Mouse (Mus musculus) lung, postnatal 14 days (tissue): Measurements from ENCODE around the gene Pilra.

Source experiments
- DNase-seq: peaks from one replicate; pipeline ENCODE4 v3.0.0; 2021

Pilra gene

DNA sequence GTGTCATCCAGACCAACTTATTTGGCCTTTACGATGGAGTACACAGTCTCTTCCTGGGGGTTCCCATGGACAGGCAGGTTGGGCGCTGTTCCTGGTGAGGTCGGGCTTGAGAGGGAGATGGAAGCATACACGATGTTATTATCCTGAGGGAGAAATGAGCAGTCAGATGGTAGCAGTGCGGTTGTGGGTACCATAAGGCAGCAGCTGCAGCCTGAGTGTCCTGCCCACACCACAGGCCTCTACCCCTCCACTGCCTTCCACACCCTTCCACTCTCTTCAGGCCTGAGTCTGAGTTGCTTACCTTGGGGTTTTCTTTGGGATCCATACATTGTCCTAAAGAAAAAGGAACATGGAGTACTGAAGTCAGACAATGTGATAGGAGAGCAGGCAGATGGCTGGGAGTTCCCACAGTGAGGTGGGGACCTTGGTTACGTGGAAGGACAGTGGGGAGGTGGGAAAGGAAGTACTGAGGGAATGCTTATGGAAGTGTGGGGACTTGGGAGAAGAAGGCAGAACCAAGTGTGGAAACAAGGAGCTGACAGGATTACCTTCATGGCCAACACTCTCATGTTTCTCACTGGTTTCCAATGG lies 12.5 kb downstream of the Pilra start:
- no peak for DNase-seq

DNA sequence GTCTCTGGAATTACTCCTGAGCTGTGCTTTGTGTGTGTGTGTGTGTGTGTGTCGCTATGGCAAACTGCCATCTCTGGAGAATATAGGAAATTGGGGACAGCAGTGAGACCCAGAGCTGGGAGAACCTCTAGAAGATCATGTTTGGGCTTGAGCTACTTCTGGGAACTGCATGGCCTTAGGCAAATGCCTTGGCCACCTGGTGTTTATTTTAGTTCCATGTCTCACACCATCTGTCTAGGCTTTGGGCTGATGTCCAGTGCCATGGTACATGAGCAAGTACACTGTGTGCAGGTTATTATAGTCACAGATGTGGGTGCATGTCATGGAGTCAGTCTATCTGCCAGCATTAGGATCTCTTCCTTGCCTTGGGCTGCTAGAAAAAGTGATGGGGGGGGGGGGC lies 13.5 kb downstream of the Pilra start:
- no peak for DNase-seq

DNA sequence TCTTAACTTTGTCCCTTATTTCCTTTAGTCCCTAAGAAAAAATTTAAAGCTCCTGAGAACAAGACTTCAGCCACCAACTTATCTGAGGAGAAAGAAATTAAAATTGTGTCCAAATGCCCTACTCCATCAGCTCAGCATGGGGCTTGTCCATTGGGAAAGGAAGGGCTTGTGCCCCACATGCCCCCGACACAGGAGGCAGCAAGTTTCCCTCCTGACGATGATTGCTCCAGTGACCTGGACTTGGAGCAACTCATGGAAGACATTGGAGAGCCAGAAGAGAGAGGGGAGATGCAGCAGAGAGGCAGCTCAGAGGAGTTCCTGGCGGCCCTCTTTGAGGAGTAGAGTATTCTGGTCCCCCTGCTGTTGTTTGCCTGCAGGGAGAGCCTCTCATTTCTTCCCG lies 14.0 kb downstream of the Pilra start:
- DNase-seq: no peak

DNA sequence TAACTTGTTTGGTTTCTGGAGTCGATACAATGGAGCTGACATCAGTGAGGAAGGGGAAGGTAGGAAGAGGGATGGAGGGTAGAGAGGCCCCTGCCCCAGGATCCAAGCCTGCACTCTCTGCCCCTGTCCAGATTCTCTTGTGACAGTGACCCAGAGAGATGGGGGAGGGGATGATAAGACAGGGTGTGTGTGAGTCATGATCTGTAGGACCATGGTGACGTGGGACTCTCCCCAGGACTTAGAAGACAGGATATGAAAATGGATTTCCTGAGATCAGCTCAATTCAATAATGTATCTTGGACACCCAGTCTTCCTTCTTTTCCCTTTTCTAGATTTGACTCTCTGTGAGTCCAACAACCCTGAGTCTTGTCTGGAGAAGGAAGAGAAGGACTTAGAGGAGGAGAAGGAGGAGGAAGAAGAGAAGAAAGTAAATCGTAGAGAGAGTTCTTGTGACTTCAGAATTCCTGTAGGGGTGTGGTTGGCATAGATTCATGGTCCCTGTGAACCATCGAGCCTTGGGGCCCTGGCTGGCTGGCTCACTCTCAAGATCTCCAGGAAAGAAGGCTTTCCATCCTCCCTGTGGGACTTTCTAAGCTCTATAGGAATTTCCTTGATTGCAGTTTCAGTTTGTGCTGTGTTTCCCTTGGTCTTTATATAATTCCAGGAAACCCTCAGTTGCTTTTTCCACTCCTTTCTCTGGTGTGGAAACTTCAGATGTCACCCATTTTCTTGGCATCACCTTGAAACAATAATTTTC lies 18.4 kb downstream of the Pilra start:
- no peak for DNase-seq

DNA sequence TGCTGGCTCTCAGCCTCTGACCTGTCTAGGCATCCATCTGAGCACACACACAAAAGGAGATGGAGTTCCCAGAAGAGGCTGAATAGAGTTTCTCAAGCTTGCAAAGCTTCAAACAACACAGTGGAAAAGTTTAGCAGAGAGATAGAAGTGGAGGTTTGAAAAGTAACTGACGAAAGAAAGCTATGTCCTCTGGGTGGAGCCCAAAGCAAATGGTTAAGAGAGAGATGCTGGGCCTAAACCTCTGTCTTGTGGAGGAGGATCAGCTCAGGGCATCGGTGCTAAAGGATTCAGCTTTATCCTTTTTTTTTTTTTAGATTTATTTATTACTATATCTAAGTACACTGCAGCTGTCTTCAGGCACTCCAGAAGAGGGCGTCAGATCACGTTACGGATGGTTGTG lies 27.8 kb downstream of the Pilra start:
- no peak for DNase-seq

DNA sequence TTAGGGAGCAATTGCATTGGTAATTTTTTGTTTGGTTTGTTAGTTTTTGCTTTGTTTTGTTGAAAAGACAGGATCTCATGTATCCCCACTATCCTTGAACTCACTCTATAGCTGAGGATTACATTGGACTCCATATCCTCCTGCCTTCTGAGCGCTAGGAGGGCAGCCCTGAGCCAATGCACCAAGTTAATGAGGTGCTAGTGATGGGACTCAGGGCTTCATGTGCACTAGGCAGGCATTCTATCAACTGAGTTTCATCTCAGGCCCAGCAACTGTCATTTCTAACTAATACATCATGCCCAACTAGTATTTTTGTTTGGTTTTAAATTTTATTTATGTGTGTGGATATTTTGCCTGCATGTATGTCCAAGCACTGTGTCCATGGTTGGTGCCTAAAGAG lies 29.9 kb downstream of the Pilra start:
- DNase-seq: no peak

DNA sequence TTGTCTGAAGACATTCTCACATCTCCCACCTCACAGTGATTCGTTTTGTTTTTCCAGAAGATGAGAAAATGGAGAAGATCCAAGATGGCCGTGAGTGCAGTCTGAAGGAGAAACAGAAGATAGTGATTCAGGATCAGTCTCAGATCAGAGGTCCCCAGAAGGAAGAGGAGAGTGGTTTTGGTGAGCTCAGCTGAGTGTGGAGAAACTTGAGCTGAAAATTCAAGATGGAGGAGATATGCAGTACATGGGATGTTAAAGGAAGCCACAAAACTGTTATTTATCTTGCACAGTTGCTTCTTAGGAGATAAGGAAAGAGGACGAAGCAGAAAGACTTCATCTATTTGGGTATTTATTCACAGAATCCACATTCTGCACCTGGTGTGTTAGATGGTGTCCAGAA lies 35.2 kb downstream of the Pilra start:
- DNase-seq: no peak

DNA sequence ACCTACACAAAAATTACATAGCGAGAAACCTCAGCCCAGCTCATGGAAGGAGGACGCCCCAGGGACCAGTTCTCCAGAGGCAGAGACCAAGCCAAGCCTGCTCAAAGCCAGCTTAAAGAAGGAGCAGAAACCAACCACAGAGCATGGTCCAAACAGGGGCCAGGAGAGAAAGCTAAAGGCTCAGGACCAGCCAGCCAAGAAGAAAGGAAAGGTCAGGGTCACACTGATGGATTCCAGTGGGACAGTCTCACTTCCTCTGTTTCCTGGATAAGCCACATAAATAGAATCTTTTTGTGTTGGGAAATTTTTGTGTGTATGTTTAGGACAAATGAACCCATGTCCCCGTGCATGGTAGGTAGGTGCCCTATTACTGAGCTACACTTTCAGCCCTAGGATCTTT lies 39.5 kb downstream of the Pilra start:
- DNase-seq: no peak

DNA sequence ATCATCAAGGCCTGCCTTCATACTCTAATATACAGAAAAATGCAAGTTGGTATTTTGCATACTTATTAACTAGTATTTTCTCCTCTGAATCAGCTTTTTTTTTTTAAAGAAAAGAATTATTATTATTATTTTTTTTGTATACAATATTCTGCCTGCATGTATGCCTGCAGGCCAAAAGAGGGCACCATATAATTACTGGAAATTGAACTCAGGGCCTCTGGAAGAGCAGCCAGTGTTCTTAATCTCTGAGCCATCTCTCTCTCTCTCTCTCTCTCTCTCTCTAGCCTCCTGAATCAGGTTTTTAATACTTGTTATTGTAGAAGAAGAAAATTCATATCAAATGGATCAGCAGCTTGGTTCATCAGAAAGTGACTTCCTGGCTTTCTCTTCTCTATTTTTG lies 44.5 kb downstream of the Pilra start:
- no peak for DNase-seq

DNA sequence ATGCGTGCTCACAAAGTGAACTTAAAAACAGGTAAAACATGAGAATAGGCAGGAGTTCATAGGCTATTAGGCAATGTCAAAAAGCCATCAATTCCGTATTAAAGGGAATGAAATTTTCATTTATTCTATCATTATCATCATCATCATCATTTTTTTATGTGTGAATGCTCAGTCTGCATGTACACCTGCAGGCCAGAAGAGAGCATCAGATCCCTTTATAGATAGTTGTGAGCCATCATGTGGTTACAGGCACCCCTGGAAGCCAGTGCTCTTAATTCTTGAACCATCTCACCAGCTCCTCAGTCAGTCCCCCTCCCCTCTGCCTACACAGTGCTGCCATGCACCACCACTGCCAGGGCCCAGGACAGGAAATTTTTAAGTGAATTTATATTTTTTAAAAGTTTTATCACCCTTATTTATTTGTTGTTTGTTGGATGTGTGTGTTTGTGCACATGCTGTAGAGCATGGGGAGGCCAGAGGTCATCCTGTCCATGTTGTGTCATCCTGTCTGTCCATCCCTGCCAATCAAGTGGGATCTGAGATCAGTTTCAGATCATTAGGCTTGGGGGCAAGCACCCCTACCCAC lies 47.0 kb downstream of the Pilra start:
- no peak for DNase-seq

DNA sequence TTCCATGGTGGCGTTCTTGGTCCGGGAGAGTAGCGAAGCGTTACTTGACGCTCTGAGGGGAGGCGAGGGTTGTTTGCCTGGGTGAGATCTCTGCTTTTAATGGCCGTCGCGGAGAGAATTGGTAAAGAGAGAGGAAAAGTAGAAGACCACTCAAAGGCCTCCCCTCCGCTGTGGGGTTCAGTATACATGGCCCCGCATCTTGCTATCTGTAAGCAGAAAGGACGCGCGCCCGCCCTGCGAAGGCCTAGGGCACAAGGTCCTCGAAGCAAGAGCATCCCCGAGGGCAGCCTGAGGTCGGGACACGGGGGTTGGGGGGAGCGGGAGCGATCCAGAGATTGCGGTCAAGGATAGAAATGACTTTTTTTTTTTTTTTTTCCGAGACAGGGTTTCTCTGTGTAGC lies 47.9 kb downstream of the Pilra start:
- no peak for DNase-seq

DNA sequence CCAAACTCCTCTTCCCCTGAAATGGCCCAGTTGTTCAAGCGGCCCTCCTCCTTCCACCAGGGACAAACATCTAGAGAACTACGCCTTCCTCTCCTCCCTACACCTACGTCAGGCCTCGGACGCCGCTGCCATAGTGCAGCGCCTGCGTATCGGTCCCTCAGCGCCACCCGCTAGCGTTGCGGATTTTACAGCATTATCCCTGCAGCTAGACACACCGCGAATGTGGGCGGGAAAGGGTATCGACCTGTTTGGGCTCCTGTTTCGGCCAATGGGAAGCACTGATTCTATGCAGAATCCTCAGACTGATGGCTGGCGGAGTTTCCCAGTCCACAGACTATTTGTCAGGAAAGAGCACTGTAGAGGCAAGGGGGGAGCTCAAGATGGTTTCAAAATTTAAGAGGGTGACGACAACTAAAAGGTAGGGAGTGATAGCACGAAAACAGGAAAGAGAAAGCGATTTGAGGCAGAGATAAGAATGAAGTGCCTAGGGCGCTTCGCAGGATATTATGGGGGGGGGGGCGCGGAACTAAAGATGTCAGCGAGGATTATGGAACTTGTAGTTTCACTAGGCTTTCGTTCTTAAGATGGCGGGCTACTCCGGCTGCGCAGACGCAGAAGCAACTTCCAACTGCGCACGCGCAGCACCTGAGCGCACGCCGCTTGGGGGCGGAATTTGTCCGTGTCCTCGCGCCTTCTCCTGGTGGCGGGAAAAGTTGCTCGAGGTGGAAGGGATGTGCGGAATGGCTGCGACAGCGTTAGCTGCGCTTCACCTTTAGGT lies 48.7 kb downstream of the Pilra start, which contains the start of the genes Mepce and Zcwpw1:
TSS of gene Mepce (minus strand) at position 505 of the 778 bp plus-strand sequence.
TSS of gene Zcwpw1 (plus strand) at position 648 of the 778 bp plus-strand sequence.
- DNase-seq: peak; percentile 96

DNA sequence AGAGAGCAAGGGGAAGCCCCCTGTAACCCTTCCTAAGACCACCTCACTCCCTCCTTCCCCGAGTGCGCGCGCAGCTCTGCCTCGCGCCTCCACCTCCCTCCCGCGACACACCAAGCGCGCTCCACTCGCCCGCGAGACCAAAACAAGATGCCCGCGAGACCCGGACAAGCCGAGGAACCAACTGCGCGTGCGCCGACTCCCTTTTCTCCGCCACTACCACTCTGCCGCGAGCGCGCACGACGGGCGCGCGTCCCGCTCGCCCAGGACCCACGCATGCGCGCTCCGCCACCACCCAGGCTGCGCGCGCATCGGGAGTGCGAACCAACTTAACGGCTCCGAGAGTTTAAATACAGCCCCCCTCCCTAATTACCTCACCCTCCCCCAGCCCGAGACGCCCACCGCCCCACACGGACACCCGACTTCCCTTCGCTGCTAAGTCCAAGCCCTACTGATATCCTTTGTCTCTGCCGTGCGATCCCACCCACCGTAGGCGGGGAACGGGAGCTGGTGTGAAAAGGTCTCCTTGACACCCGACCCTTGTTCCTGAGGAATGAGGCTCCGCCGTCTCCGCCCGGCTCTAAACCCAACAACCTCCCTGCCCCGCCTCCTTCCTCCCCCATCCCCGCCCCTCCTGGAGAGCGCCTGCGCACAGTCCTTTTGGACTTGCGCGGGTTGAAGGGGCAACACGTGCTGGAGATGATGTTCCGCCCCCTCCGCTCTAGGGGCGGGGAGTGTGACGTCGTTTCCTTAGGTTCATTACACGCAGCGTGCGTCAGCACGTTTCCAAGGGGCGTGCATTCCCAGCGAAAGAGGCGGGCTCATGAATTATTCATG lies 49.8 kb downstream of the Pilra start:
- DNase-seq: peak; percentile 99

DNA sequence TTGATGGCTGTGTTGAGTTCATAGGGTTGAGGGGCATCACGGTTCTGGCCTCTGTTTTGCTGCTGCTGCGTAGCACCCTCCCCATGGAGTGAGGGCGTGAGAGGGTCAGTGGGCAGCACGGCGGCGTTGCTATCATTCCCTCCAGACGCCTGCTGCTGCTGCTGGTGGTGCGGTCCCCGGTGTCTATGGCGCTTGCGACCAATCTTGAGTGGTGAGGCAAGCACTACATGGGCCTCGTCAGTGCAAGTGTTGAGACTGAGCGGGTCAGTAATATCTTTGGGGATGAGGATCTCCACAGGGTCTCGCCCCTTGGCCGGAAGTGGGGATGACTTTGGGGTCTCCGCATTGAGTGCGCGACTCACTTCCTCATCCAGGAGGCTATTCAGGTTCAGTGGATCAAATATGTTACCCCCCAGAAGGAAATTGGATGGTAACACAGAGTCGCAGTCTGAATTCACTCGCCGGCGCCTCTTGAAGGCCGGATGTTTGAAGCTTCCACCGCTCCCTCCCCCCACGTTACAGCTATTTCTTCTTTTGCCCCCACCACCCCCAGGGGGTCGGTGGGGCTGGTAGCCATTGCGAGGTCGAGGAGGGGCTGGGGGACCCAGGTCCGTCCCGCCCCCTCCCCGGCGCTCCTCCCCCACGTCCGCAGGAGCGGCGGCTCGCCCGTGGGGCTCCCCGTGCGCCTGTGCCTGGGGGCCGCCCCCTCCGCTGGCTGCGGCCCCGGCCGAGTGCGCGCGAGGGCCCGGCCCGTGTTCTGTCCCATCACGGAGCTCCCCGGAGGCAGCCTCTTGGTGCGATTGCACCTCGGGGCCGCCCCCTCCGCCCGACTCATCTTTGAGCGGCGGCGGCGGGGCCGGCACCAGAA lies 50.7 kb downstream of the Pilra start:
- DNase-seq: no peak

DNA sequence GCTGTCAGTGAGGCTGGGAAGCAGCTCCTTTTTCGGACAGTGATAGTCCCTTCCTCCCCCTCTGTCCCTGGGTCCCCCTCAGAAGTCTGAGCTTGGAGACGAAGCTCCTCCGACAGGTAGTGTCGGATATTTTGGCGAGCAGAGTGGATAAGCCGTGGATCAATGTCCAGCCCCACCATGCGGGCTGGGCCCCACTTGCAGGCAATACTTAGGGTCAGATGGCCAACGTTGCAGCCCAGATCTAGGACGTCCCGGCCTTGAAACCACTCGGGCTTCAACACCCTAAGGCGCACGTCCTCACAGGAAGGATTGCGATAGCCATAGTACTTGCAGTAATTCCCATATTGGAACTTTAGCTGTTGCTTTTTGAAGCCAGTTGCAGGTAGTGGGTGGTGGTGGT lies 51.5 kb downstream of the Pilra start:
- DNase-seq: no peak

DNA sequence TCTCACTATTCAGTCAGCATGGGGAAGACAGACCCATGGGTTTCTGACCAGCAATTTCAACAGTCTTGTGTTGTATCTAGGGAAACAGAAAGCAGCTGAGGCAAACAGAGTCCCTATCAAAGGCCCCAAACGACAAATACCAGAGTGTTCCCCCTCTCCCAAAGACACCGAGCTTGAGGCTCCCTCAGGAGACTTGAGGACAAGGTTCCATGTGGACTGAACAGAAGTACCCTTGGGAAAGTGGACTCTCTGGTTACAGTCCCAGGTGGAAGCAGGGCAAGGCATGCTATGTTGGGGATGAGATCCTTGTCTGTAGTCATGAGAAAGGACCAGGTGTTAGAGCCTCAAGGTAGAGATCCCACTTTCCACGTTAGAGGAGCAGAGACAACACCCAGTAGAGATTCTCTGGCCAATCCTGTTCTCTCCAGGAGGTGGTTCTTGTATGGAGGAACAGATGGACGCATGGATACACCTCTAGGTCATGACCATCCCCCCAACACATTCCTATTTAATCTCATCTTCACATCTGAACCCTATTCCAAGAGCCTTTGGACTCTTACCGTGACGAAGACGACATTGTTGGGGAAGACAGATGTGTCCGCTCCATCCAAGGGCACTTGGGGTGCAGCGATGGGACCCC lies 52.1 kb downstream of the Pilra start:
- DNase-seq: no peak

DNA sequence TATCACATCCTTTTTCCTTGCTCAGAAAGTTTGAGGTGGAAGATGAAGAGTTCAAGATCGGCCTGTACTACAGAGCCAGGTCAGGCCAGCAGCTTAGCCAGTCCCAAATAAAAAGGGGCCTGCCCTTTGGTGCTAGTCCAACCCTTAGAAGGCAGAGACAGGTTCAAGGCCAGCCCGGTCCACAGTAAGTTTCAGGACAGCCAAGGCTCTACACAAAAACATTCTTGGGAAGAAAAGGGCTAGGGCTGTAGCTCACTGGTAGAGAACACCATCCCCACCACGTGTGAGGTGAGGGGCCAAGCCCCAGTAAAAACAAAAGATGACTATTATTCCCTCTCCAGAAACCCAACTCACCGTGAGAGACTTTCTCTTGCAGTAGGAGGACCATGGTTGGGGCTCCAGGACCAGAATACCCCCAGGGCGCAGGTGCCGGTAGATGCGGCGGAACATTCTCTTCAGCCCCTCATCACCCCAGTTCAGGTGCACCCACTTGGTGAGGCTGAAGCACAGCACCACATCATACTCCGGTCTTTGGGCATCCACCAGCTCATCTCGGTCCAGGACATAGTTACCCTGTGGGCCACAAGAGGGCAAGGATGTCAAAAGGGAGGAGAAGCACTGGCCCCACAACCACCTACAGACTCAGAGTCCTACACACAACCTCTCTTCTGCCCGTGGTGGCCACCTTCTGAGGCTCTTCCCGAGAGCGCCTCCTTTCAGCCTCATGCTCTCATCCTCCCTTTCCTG lies 53.1 kb downstream of the Pilra start:
- no peak for DNase-seq

DNA sequence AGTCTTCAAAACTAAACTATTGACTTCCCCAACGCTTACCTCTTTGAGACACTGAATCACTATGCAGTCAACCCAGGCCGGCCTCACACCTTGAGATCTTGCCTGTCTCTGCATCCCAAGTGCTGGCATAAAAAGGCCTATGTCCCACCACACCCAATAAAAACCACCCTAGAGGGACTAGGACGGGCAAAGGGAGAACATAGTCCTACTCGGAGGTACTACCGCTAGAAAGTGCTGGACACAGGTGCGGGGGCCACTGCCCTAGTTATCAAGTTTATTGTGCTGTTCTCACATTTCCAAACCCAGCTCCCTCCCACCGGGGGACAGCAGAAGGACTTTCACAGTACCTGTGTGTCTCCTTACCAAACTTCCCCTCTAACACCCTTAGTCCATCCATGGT lies 54.4 kb downstream of the Pilra start:
- DNase-seq: no peak

DNA sequence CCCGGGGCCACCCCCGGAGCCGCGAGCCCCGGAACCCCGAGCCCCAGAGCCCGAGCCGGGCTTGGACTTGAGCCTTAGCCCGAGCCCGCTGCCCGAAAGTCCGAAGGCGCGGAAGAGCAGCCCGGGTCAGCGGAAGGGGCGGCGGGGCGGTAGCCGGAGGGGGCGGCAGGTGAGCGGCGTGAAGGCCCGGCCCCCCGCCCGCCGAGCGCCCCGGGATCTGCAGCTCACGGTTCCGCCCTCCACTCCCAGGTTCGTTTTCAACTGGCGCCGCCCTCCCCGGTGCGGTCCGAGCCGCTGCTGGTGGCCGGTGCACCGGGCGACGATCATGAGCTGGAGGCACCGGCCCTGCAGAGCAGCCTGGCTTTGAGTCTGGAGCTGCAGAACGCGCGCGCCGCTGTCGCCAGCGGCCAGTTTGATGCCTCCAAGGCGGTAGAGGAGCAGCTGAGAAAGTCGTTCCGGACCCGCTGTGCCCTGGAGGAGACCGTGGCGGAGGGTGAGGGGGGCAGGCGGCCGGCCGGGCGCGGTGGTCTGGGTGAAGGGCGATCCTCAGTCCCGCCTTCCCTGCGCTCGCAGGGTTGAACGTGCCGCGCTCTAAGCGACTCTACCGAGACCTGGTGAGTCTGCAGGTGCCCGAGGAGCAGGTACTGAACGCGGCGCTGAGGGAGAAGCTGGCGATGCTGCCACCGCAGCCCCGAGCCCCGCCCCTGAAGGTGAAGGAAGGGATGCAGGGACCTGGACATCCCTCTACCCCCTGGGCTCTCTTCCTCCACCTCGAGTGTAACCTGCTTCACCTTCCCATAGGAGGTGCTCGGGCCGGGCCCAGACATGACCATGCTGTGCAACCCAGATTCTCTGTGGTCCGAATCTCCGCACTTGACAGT lies 56.8 kb downstream of the Pilra start:
- DNase-seq: peak; percentile 40
